Mouse (Mus musculus): ENCODE results near the gene Mtch2.

The Mtch2 gene

DNA sequence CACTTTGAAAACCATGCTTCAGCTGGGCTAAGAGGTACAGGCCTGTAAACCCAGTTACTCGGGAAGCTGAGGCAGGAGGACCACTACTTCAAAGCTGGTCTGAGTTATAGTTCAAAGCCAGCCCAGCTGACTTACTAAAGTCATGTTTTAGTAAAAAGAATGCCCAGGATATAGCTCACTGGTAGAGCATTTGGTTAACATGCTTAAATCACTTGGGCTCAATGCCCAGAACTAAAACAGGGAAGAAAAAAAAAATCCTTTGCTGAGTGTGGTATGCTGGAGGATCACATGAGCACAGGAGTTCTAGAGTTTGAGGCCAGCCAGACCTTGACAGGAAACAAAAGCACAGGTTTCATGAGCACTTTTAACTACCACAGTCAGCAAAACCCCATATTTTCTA, 64.7 kb downstream of the Mtch2 start:
- DNase-seq: no peak

DNA sequence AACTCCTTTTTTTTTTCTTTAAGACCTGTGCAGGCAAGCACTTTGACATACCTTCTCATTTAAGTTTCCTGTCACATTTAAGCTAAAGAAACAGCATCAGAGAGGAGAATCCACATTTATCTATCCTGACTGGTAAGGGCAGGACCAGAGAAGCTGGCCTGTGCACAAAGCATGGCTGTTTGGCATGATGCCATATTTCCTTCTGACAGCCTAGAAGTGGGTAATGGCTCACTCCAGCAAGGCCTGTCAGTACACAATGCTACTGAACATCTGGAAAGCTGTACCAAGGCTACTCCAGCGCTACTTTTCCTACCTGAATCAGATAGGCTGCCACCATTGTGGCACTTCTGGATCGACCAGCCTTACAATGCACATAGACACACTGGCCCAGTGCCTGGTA, 66.7 kb downstream of the Mtch2 start:
- no peak for DNase-seq

DNA sequence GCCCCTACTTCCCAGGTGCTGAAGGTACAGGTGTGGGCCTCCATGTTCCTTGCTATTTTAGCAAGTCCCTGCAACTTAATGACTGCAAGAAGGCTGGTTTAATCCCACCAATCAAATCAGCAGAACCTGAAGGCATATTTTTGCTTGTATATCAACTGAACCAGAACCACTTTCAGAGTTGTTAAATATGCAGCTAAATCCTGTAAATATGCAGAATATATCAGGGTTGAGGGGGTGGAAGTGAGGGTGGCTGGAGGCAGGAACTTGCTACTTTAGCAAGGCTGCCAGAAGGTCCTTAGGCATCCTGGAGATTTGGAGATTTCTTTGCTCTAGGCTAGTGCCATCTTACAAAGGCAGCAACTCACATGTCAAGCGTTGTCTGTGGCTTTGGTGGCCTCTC, 68.6 kb downstream of the Mtch2 start:
- no peak for DNase-seq
